Mouse (Mus musculus) adrenal gland (tissue): ENCODE data around the gene Abcd3.

Experiments
- intact Hi-C: fragments of 180-260 bp; cut with DNase I; formaldehyde crosslinking; loops from one replicate; pipeline ENCODE4 v1.15.1; 2025
- long read RNA-seq, 2 experiments: library from polyadenylated mRNA; unstranded; transcript quantifications; one replicate each; pipeline ENCODE4 v2.0.0; 2020; ENCODE audit warnings: borderline replicate concordance in 1 of 2; ENCODE audit not compliant: insufficient replicate concordance in 1 of 2

Gene Abcd3
- long read RNA-seq, experiment 1, transcript Abcd3-201 (23 exons, 3,489 nt), result major isoform, 19 of 34 reads
- long read RNA-seq, experiment 1, partial matches to known transcripts, result 9 of 34 reads
- long read RNA-seq, experiment 1, other reads (novel, unspliced or antisense), result 5 of 34 reads
- long read RNA-seq, experiment 2, transcript Abcd3-201 (23 exons, 3,489 nt), result major isoform, 16 of 24 reads
- long read RNA-seq, experiment 2, partial matches to known transcripts, result 1 of 24 reads
- long read RNA-seq, experiment 2, other reads (novel, unspliced or antisense), result 6 of 24 reads

- intact Hi-C loops, result no loop called here
Measured at GRCm38 (mm10) chr3:121814877-121815548, at the start of gene Abcd3. Abcd3 (minus strand) TSS chr3:121815302.

- intact Hi-C loops, result no loop called here
Measured at GRCm38 (mm10) chr3:121859142-121859541, 44.0 kb upstream of the Abcd3 start.

- intact Hi-C loops, result no loop called here
Measured at GRCm38 (mm10) chr3:121856131-121856530, 41.0 kb upstream of the Abcd3 start.

GRCm38 (mm10) chr3:121853781-121854520 lies 38.8 kb upstream of the Abcd3 start:
- intact Hi-C loops, result no loop called here

GRCm38 (mm10) chr3:121852074-121852826 lies 37.1 kb upstream of the Abcd3 start:
- intact Hi-C loops, result no loop called here

GRCm38 (mm10) chr3:121851006-121851405 lies 35.9 kb upstream of the Abcd3 start:
- intact Hi-C loops, result no loop called here

GRCm38 (mm10) chr3:121850381-121850780 lies 35.3 kb upstream of the Abcd3 start:
- intact Hi-C loops, result no loop called here

- intact Hi-C loops, result no loop called here
Measured at GRCm38 (mm10) chr3:121847296-121847695, 32.2 kb upstream of the Abcd3 start.

- intact Hi-C loops, result no loop called here
Measured at GRCm38 (mm10) chr3:121844658-121845057, 29.6 kb upstream of the Abcd3 start.

GRCm38 (mm10) chr3:121844013-121844412 lies 28.9 kb upstream of the Abcd3 start:
- intact Hi-C loops, result no loop called here

GRCm38 (mm10) chr3:121843254-121843653 lies 28.2 kb upstream of the Abcd3 start:
- intact Hi-C loops, result no loop called here

GRCm38 (mm10) chr3:121842306-121842860 lies 27.3 kb upstream of the Abcd3 start:
- intact Hi-C loops, result no loop called here

- intact Hi-C loops, result no loop called here
Measured at GRCm38 (mm10) chr3:121841412-121842014, 26.4 kb upstream of the Abcd3 start.

- intact Hi-C loops, result no loop called here
Measured at GRCm38 (mm10) chr3:121840351-121840750, 25.2 kb upstream of the Abcd3 start.

GRCm38 (mm10) chr3:121834732-121835131 lies 19.6 kb upstream of the Abcd3 start:
- intact Hi-C loops, result no loop called here

GRCm38 (mm10) chr3:121834250-121834649 lies 19.1 kb upstream of the Abcd3 start:
- intact Hi-C loops, result no loop called here

GRCm38 (mm10) chr3:121825092-121825491 lies 10.0 kb upstream of the Abcd3 start:
- intact Hi-C loops, result no loop called here

GRCm38 (mm10) chr3:121824319-121824718 lies 9.2 kb upstream of the Abcd3 start:
- intact Hi-C loops, result no loop called here

- intact Hi-C loops, result no loop called here
Measured at GRCm38 (mm10) chr3:121822643-121823042, 7.5 kb upstream of the Abcd3 start.

GRCm38 (mm10) chr3:121821559-121822143 lies 6.5 kb upstream of the Abcd3 start:
- intact Hi-C loops, result no loop called here
